Mouse (Mus musculus): ENCODE data around the gene Atp5h.
A peak's percentile ranks its signal among the peaks of the same experiment; 100 is the strongest.
"Not testable (repeated sequence)": the region's sequence is repeated elsewhere in the genome, so short reads cannot be mapped to it uniquely, and the experiment has no call there.

Atp5h gene

GRCm38 (mm10) chr11:115419531-115420237 is at the start of gene Atp5h, which contains the start of gene Kctd2:
TSS of gene Atp5h (minus strand) at chr11:115419962.
TSS of gene Kctd2 (plus strand) at chr11:115420128.
- DNase-seq (ENCODE audit: low spot score) = peak; percentile 97

- DNase-seq (ENCODE audit: low spot score) = no peak
These were observed 47.5 kb upstream of the Atp5h start for GRCm38 (mm10) chr11:115467217-115467618.

- DNase-seq (ENCODE audit: low spot score) = no peak
These were observed 45.1 kb upstream of the Atp5h start for GRCm38 (mm10) chr11:115464851-115465250.

DNA sequence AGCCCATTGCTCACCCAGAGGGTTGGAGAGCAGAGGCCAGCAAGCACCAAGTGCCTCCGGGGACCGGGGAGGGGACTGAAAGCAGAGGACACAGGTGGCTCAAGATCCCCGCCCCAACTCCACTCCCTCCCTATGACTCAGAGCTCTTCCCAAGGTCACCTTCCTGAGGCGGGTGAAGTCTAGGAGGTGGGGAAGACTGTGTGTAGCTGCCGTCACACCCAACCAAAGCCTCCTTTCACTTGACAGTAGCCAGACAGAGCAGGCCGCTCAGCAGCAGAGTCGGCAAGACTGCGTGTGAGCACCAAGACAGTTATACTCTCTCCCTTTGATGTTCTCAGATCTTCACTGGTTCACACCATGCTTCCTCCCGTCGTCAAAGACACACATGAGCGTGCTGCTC is 43.6 kb upstream of the Atp5h start:
- DNase-seq (ENCODE audit: low spot score) = no peak

DNA sequence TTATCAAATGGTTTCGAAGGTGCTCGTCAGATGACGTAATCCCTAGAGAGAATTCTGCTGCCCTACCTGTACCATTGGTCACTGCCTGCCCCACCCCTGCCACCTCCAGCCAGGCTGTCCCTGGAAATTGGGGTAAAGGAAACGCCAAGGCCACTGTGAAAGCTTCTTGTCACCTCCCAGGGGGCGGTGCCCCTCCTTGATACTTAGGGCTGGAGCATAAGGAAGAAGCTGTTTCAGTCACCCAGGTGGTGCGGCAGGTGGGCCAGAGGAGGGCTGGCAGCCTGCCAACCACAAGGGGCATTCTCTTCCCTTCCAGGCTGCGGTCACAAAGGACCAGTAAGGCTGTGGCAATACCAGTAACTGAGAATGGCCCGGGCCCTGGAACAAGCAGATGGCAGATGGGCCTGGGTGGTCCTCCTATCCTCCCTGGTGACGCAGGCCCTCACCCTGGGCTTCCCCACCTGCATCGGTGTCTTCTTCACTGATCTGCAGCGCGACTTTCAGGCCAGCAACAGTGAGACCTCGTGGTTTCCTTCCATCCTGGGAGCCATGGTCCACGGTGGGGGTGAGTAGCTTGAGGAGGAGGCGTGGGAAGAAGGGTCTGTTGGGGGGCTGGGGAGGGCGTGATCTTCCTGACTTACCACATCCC is 42.6 kb upstream of the Atp5h start, which contains the start of gene Slc16a5:
Gene Slc16a5, plus strand, starts transcription at position 232 of the 649 bp plus-strand sequence.
- no peak for DNase-seq (ENCODE audit: low spot score)

- no peak for DNase-seq (ENCODE audit: low spot score)
These were observed 42.1 kb upstream of the Atp5h start for GRCm38 (mm10) chr11:115461846-115462242.

- no peak for DNase-seq (ENCODE audit: low spot score)
These were observed 41.2 kb upstream of the Atp5h start for GRCm38 (mm10) chr11:115460976-115461375.

DNA sequence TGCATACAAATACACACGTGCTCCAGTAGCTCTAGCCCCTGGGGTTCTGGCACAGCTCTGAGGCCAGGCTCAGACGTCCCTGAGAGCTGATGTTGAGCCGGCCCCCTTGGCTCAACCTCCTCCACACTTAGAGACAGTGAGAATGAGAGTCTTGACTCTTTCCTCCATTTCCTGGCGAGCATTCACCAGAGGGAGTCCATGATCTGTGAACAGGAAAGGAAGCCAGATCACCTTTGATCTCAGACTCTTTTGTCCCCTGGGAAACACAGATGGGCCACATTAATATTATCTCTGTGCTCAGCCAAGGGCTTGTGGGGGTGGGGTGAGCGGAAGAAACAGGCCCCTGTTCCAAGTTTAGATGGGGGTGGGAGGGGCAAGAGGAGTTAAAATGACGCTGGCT is 37.6 kb upstream of the Atp5h start:
- DNase-seq (ENCODE audit: low spot score) = no peak

GRCm38 (mm10) chr11:115456182-115456581 is 36.4 kb upstream of the Atp5h start:
- no peak for DNase-seq (ENCODE audit: low spot score)

DNA sequence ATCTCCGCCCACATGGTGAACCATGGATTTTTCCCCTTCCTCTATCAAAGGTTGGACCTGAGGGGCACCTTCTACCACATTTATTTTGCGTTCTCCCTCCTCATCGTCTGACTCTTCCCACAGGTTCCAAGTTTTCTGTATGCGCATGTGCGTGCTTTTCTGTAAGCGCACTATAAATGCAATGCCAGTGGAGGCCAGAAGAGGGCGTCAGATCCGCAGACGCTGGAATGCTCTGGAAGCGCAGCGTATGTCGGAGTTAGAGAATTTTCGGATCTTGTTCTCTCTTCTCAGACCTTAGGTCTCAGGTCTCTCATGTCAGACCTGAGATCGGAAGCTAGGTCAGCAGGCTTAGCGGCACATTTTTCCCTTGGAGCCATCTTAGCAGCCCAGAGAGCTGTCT is 35.9 kb upstream of the Atp5h start:
- DNase-seq (ENCODE audit: low spot score) = no peak

GRCm38 (mm10) chr11:115454822-115455221 is 35.1 kb upstream of the Atp5h start:
- DNase-seq (ENCODE audit: low spot score) = not testable (repeated sequence)

DNA sequence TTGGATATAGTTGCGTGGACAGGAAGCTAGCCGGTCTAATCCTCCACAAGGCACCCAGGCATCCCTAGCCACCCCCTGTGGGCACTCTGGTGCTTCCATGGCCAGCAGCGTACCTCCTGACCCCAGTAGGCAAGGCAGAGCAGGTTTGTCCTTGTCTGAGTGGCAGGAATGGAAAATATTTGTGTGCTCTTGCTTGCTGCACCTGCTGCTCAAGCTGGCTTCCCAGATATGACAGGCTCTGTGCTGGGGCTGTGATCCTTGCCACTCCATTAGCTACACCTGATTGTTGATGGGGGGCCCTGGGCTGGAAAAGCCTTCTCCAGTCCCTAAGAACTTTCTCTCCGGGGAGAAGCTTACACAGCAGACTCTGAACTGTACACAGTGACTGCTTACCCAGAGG is 33.5 kb upstream of the Atp5h start:
- DNase-seq (ENCODE audit: low spot score) = no peak

- DNase-seq (ENCODE audit: low spot score) = no peak
These were observed 32.6 kb upstream of the Atp5h start for GRCm38 (mm10) chr11:115452281-115452860.

- no peak for DNase-seq (ENCODE audit: low spot score)
These were observed 32.0 kb upstream of the Atp5h start for GRCm38 (mm10) chr11:115451781-115452241.

DNA sequence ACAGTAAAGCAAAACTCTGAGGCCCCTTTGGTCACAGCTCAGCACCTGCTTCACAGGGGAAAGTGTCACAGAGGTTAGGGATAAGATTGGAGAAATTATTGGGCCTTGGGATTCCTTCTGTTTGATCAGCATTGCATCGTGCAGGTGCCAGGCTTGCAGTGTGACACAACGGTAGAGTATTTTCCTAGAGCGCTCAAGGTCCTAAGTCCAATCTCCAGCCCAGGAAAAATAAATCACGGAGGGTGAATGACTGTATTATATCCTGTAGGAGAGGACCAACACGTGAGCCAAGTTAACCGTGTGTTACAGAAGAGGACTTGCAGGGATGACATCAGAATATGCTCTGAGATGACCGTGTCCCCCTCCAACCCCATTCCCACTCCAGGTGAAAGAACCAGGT is 30.4 kb upstream of the Atp5h start:
- no peak for DNase-seq (ENCODE audit: low spot score)

DNA sequence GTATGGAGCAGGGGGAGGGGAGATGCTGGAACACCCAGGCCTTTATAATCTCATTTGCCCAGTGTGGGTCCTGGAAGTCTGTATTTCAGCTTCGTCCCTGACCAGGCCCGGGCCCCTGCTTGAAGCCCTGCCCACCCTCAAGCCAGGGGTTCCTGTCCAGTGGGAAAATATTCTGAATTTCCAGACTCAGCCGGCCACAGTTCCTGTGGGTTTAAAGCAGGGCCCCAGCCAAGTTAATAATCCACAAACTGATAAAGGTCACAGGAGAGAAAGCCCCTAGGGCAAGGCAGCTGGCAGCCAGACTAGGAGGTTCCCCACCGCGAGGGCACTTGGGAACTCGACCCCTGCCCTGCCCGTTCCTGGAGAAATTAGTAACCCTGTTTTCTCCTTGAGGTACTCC is 29.2 kb upstream of the Atp5h start:
- DNase-seq (ENCODE audit: low spot score) = no peak

DNA sequence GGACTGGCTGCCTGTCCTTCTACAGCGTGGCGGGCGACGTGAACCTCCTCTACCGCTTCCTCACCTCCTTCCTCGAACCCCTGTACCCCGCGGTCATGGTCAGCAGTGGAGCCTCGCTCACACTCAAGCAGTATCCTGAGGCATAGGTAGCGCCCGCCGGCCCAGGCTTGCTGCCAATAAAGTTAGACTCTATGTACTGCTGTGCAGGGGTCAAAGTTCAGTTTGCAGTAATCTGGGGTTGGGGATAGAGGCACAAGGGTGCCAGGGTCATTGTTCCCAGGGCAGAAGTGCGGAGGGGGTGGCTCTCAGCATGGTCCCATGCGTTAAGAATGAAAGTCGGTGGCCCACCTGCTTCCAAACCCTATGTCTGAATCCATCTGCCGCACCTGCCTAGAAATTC is 28.3 kb upstream of the Atp5h start:
- DNase-seq (ENCODE audit: low spot score) = no peak

DNA sequence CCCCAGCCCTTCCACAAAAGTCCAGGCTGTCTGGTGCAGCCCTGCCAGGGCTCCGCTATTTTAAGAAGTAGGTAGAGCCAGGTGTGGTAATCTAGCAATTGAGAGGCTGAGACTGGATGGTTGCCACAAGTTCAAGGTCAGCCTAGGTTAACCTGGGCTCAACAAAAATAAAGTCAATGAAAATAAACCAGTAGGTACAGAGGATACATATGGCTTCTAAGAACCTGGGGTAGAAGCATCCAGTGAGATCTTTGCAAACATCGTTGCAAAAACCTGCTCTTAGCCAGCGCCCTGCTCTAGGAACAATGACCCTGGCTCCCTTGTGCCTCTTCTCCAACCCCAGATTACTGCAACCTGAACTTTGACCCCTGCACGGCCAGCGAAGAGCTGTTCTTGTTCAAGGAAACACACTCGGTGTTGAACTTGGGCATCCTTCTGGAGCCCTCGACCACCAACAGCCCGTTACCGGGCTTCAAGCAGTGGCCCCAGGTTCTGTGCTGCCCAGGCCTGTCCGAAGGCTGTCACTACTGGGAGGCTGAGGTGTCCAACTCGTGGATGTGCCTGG is 27.6 kb upstream of the Atp5h start:
- no peak for DNase-seq (ENCODE audit: low spot score)

DNA sequence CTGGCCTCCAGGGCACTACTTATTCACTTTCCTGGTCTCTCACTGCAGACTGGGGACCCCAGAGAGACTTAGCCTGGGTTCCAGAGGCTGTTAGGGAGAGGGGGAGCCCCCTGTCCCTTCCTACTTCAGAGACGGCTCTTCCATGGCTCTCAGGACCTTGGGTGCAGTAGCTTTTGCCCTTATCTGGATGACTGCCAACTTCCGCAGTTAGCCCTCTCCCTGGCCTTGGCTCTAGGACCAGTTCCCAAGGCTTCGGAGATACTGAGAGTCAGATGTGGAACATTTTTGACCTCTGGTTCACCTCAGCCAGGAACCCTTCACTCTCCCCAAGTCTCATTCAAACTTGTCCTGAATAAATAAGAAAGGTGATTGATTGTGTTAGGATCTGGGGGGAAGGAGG is 27.1 kb upstream of the Atp5h start:
- peak; percentile 62 for DNase-seq (ENCODE audit: low spot score)

DNA sequence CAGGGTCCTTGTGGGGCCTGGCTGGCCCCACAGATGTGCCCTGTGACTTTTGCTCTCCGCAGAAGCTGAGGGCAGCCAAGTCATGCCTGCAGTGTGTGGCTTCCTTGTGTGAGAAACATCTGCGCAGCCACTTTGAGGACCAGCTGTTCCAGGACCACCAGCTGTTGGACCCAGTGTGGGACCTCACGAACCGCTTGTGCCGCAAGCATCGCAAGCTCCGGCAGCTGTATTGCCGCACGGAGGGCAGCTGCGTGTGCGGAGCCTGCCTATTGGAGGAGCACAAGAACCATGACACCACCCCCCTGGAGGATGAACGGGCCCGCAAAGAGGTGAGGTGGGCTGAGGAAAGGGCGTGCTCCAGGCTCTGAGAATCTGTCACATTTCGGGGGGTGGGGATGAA is 21.7 kb upstream of the Atp5h start:
- no peak for DNase-seq (ENCODE audit: low spot score)

- peak; percentile 51 for DNase-seq (ENCODE audit: low spot score)
These were observed 20.3 kb upstream of the Atp5h start, which contains the start of gene Trim80 for GRCm38 (mm10) chr11:115439906-115440595. TSS of gene Trim80 (plus strand) at chr11:115440545.

GRCm38 (mm10) chr11:115439326-115439725 is 19.6 kb upstream of the Atp5h start:
- no peak for DNase-seq (ENCODE audit: low spot score)
